Mouse (Mus musculus): Measurements from ENCODE around the gene Dennd6b.

DNA sequence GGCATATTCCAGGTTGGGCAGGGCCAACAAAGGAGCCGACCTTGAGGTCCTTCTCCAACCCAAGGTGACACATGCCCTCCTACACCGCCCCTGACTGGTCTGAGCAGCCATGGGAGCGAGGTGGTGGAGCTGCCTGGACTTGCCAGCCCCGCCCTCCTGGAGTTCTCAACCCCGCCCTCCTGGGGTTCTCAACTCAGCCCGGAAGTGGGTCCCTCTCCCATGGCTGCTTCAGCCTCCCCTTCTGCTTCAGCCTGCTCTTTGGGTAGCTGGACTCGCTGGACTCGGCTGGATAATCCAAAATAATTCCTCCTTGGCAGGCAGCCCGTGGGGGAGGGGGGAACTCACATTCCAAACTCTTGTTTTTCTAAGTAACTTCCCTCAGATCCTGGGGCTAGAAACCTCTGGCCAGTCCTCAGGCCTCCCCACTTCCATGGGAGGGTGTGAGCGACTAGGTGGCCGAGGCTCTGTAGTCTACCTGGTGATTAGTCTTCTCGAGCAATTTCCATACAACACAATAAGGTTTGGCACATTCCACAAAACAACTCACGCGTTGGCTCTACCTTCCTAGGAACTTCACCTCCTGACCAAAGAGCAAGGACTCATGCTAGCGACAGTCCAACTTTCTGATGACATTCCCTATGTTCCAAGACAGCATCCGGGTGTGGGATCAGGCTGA, 17.2 kb downstream of the Dennd6b start:
- TF ChIP-seq BHLHE40 (IDR thresholded peaks at IDR 0.05; ENCODE audit: borderline replicate concordance, low read depth, low read length) (no peak), CTCF (IDR thresholded peaks at IDR 0.05 in 2 of 3, conservative IDR thresholded peaks at IDR 0.05 in 1 of 3; ENCODE audit: control insufficient read depth in 1 of 3, insufficient read depth in 1 of 3, low read depth in 2 of 3, low read length in 3 of 3, poor library complexity in 1 of 3, severe bottlenecking in 1 of 3) (no peak), CHD2 (IDR thresholded peaks at IDR 0.05; ENCODE audit: low read length) (no peak), HCFC1 (IDR thresholded peaks at IDR 0.05; ENCODE audit: low read depth, low read length) (no peak), POLR2A (IDR thresholded peaks at IDR 0.05; ENCODE audit: control insufficient read depth in 1 of 2, insufficient read depth in 1 of 2, low read depth in 1 of 2, low read length in 2 of 2, poor library complexity in 1 of 2) (no peak), EP300 (IDR thresholded peaks at IDR 0.05; ENCODE audit: low read depth in 1 of 2, low read length in 2 of 2) (no peak), MXI1 (IDR thresholded peaks at IDR 0.05; ENCODE audit: low read depth, low read length) (no peak), ZKSCAN1 (IDR thresholded peaks at IDR 0.05; ENCODE audit: low read depth, low read length) (no peak), RAD21 (IDR thresholded peaks at IDR 0.05; ENCODE audit: low read depth, low read length) (no peak), KAT2A (conservative IDR thresholded peaks at IDR 0.05; ENCODE audit: low read depth, low read length) (no peak)

All from MEL (cell line).